Mouse (Mus musculus): ENCODE data around the gene Gm20388.

GRCm38 (mm10) chr8:122673989-122674388 lies 2763.3 kb downstream of the Gm20388 start:
- no peak for TF ChIP-seq CTCF (IDR thresholded peaks at IDR 0.05; ENCODE audit: low read depth, low read length)
- TF ChIP-seq GATA2 (IDR thresholded peaks at IDR 0.05; ENCODE audit: borderline replicate concordance, low read depth, low read length) = no peak

Measured in G1E (cell line).